Mouse (Mus musculus) ZHBTc4 (cell line): ENCODE data around the gene Clstn2.

Experiments
- DNase-seq: peaks from one replicate; pipeline ENCODE4 v3.0.0-alpha.2; 2011; ENCODE audit warnings: low read depth, low spot score

Clstn2 gene

GRCm38 (mm10) chr9:97679878-97680277, 353.1 kb downstream of the Clstn2 start:
- DNase-seq: no peak

- DNase-seq: no peak
Measured at GRCm38 (mm10) chr9:97679106-97679505, 353.9 kb downstream of the Clstn2 start.

DNA sequence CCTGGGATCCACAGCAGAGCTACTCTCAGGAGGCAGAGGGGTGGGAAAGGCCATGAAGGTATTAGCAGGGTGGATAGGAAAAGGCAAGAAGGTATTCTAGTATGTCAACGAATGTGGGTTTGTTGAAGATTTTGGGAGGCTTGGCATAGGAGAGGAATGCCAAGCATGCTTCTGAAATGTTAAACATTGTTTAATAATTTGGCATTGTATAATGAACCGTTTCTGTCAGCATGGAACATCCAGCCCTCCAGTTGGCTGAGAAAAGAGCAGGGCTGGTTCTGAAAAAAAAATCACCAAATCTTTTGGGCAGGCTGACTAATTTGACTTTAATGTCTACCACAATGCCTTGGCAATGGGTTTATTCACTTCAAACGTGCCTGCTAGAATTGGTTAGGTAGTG, 355.9 kb downstream of the Clstn2 start:
- DNase-seq: no peak

DNA sequence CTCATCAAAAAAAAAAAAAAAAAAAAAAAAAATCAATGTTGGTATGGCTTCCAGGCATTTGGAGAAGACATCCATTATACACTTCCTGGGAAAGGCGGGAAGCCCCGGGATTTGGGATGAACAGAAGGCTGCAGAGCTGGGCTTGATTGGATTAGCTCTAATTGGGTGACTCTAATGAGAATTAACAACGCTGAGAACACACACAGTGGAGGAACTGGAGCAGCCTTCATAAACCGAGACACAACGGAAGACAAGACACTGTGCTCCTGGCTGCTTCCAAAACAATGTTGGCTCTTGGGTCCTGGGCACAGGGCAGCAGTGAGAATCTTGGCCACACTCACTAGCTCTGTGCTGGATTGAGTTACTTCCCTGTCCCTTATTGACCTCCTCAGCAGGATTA, 360.3 kb downstream of the Clstn2 start:
- DNase-seq: no peak

DNA sequence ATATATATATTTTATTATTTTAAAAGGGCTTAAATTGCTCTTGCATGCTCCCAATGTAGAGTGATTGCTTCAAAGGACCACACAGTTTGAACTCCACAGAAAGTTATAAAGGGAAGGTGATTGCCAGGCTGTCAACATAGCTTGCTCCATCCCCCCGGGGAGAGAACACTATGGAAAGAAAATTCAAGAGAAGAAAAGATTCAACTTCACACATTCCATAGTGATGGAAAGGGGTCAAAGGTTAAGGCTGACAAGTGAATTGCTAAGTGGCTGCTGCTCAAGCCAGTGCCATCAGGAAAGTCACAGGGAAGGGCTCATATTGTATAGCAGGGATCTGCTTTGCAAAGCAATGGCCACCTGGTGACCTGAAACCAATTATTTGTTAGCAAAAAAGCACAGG, 360.8 kb downstream of the Clstn2 start:
- peak; percentile 8 for DNase-seq

- DNase-seq: no peak
Measured at GRCm38 (mm10) chr9:97670666-97671065, 362.3 kb downstream of the Clstn2 start.

- no peak for DNase-seq
Measured at GRCm38 (mm10) chr9:97660989-97661388, 372.0 kb downstream of the Clstn2 start.

DNA sequence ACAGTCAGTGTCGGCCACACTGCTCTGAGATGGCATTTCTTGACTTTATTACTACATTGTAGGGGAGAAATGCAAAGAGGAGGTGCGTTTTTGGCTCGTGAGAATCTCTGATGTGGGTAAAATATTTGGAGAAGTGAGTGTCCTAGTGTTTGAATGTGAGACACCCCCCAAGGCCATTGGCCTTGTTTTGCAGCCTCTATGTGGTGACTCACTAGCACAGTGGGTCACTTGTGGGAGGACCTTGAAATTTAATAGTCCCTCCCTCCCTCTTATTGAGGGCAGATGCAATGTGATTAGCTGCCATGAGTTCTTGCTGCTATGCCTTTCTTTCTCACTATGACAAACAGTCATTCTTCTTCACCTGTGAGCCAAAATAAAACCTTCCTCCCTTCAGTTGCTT, 374.2 kb downstream of the Clstn2 start:
- DNase-seq: no peak

DNA sequence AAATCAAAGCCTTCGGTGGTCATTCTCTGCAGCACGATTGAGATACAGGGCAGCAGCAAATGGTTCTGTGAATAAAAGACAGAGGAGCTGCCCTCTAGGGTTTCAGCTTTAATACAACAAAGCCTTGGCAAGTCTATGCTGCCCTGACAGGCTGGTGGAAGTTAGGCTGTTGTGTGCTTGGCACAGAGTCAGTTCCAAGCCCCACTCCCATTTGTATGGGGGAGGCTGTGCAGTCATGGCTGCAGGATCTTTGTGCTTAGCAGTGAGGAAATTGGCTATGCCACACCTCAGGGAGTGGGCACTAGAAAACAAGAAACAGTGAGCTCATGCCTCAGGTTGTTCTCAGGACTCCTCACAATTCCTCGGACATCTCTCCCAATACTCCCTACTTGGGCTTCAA, 384.6 kb downstream of the Clstn2 start:
- DNase-seq: no peak

GRCm38 (mm10) chr9:97645746-97646145, 387.2 kb downstream of the Clstn2 start:
- no peak for DNase-seq

DNA sequence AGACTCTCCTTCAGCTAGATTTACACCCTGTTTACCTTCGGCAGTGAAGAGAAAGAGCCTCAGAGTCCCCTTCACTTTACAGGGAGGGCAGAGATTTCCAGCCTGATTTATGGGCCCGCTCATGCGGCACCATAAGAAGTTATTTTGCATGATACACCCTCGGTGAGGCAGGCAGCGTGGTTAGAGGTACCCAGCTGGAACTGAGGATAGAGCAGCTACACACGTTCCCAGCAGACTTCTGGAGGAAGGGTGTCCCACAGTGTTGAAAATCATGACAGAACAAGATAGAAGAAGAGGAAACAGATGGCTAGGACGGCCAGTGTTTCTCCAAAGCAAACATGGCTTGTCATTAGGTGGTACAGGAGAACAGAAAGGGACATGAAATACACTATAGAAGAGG, 390.6 kb downstream of the Clstn2 start:
- DNase-seq: no peak

DNA sequence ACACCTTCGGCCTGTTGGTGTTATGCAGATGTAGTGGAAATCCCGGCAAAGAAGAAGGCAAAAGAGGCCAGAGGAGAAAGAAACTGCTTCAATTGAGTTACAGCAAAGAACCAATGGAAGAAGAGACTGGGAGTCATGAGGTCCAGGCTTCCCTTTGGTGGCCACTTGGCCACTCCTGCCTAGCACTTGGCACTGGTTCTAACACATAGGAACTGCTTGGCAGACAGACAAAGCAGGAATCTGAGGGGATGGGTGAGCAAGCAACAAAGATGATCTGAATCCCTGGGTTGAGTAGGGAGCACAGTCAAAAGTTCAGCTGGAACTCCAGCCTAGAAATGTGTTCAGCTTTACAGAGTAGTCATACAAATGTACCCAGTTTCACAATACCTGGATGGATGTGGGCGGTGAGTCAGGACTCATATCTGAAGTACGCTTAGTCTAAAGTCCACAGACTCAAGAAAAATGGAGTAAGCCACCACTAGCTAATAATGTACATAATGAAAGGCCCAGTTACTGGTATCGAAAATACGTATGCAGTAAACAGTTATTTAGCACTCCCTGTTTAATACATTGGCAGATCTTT, 392.9 kb downstream of the Clstn2 start:
- DNase-seq: no peak

- DNase-seq: no peak
Measured at GRCm38 (mm10) chr9:97638683-97639354, 394.2 kb downstream of the Clstn2 start.

- DNase-seq: no peak
Measured at GRCm38 (mm10) chr9:97635351-97635750, 397.6 kb downstream of the Clstn2 start.

DNA sequence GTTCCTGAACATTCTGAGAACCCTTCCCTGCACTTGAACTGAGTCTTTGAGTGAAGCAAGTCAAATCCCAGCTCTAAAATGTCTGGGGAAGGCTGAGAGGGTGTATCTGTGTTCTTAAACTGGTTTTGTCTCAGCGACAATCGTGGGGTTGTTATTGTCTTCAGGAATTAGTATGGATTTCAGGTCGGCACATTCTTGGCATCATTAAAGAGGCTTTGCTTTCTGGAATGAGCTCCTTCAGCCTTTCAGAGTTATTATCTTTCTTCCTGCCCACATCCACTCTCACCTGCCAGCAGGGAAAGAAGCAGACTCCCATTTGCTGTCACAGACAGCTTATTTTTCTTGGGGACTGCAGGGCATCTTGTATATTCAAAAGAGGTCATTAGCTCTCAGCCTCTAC, 398.1 kb downstream of the Clstn2 start:
- DNase-seq: no peak

- no peak for DNase-seq
Measured at GRCm38 (mm10) chr9:97629180-97629579, 403.8 kb downstream of the Clstn2 start.

- no peak for DNase-seq
Measured at GRCm38 (mm10) chr9:97628361-97628908, 404.5 kb downstream of the Clstn2 start.

DNA sequence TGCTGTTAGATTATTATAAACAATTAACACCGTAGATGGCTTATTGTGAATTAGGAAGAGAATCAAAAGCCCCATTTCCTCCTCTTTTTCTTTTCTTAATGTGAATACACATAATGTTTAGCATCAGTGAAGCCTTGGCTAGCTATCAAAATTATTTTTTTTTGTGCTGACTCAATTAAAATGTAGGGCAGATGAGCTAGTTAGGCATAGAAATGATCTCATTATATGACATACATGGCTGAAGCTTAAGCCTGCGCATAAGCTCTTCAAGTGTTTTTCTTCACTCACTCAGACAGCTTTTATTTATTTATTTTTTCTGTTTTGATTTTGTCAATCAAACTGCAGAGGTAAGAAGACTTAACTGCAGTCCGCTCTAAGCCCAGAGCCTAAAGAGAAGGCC, 405.1 kb downstream of the Clstn2 start:
- no peak for DNase-seq

- DNase-seq: no peak
Measured at GRCm38 (mm10) chr9:97610566-97610965, 422.4 kb downstream of the Clstn2 start.

- no peak for DNase-seq
Measured at GRCm38 (mm10) chr9:97603729-97604128, 429.3 kb downstream of the Clstn2 start.

DNA sequence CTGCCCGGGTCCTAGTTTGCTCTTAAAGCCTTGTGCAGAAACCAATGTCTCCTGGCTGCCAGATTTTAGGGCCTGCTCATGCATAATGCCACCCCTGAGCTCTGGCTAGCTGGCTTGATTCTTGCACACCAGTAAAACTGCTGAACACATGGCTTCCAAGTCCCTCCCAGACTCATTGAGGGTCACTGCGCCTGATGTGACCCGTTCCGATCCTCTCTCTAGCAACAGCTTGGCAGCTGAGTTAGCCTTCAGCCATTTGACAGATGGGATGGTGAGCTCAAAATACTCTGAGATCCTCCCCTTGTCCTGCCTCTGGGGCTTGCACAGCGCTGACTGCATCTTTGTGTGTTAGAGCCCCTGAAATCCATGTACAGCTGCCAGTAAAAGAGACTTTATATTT, 430.5 kb downstream of the Clstn2 start:
- DNase-seq: no peak

- DNase-seq: no peak
Measured at GRCm38 (mm10) chr9:97599006-97599405, 434.0 kb downstream of the Clstn2 start.

DNA sequence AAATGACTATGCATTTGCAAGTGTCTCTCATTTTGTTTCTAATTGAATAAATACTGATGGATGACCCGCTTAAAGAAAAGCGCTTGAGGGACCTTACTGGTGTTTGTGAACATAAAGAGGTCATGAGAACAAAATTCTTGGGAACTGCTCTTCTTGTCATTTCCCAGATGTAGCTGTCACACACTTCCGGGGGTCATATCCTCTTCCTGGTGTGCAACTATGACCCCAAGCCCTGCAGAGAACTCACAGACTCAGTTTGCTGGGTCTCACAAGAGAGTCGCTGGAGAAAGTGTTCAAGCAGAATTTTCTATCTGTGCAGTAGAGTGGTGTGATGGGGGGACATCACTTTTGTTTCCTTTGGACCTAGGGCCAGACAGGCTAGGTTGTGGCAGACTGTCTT, 442.3 kb downstream of the Clstn2 start:
- no peak for DNase-seq
